Mouse (Mus musculus): ENCODE data around the gene Fbln2. TPM values are rescaled to one million over a fixed set of nuclear protein-coding genes. Genes with fewer than 3 reads are reported as not detected.

Gene Fbln2
- polyA plus RNA-seq, 1 experiment from 2014 or later = 56.4 TPM

GRCm38 (mm10) chr6:91198456-91198855 lies 13.8 kb upstream of the Fbln2 start:
- no peaks in the 10 kb centered on the region; the same call in 1 of the 2 replicates for H3K27me3 ChIP-seq
- WGBS = 58% methylated on average over 2 of the region's 2 CpGs

GRCm38 (mm10) chr6:91200429-91201188 lies 11.6 kb upstream of the Fbln2 start:
- H3K36me3 ChIP-seq = no peaks in the 10 kb centered on the region
- 0 out of 2 replicates have a peak overlapping the region, but pooled peaks have one; percentile 2 for H3K27ac ChIP-seq
- H3K4me2 ChIP-seq = no peak overlapping the region
- H3K9ac ChIP-seq = no peak overlapping the region
- H3K27me3 ChIP-seq = no peaks in the 10 kb centered on the region; the same call in 1 of the 2 replicates
- H3K9me3 ChIP-seq (replicated peaks) = no peaks in the 10 kb centered on the region
- 31% methylated on average over 8 of the region's 8 CpGs for WGBS
- peaks cover 21% of the 10 kb centered on the region for H3K4me1 ChIP-seq
- H3K4me3 ChIP-seq (replicated peaks) = no peak overlapping the region
- 0 out of 2 replicates have a peak, but pooled peaks have one; percentile 26 for ATAC-seq (replicated peaks; ENCODE audit: low FRiP score)

More at GRCm38 (mm10) chr6:91198456-91198855, 13.8 kb upstream of the Fbln2 start:
- Histone ChIP-seq H3K9ac (no peak overlapping the region), H3K4me2 (no peak overlapping the region), H3K4me3 (replicated peaks) (no peak overlapping the region), H3K9me3 (replicated peaks) (no peaks in the 10 kb centered on the region), H3K27ac (no peak overlapping the region), H3K4me1 (peaks cover 21% of the 10 kb centered on the region), H3K36me3 (no peaks in the 10 kb centered on the region)
- no peak for ATAC-seq (replicated peaks; ENCODE audit: low FRiP score)

DNA sequence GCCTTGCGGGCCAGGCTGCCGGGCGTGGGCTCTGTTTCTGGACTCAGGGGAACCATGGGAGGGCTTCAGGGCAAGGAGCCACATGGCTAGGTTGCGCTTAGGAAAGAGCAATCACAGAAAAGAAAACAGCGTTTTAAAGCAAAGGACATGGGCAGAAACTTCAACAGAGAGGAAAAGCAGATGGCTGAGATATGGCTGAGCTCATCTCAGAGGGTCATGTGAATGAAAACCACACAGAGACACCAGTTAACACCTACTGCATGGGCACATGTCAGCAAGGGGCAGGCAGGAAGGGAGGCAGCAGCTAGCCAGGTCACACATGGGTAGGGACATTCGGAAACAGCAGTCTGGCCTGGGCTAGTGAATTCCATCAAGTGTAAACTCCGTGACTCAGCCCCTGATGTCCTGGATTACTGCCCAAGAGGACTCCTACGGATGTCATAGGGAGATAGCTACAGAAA lies 10.3 kb upstream of the Fbln2 start:
- Histone ChIP-seq H3K4me1 (peaks cover 21% of the 10 kb centered on the region), H3K27ac (no peak overlapping the region), H3K4me3 (replicated peaks) (no peak overlapping the region), H3K36me3 (no peaks in the 10 kb centered on the region), H3K4me2 (no peak overlapping the region), H3K27me3 (no peaks in the 10 kb centered on the region; the same call in 1 of the 2 replicates), H3K9me3 (replicated peaks) (no peaks in the 10 kb centered on the region), H3K9ac (no peak overlapping the region)
- WGBS = 55% methylated on average over 8 of the region's 8 CpGs
- no peak for ATAC-seq (replicated peaks; ENCODE audit: low FRiP score)

GRCm38 (mm10) chr6:91202571-91202970 lies 9.7 kb upstream of the Fbln2 start:
- 74% methylated on average over 4 of the region's 4 CpGs for WGBS
- Histone ChIP-seq H3K36me3 (no peaks in the 10 kb centered on the region), H3K27me3 (no peaks in the 10 kb centered on the region; the same call in 1 of the 2 replicates), H3K27ac (no peak overlapping the region), H3K9me3 (replicated peaks) (no peaks in the 10 kb centered on the region), H3K9ac (no peak overlapping the region), H3K4me2 (no peak overlapping the region), H3K4me3 (replicated peaks) (no peak overlapping the region), H3K4me1 (peaks cover 21% of the 10 kb centered on the region)
- ATAC-seq (replicated peaks; ENCODE audit: low FRiP score) = no peak

DNA sequence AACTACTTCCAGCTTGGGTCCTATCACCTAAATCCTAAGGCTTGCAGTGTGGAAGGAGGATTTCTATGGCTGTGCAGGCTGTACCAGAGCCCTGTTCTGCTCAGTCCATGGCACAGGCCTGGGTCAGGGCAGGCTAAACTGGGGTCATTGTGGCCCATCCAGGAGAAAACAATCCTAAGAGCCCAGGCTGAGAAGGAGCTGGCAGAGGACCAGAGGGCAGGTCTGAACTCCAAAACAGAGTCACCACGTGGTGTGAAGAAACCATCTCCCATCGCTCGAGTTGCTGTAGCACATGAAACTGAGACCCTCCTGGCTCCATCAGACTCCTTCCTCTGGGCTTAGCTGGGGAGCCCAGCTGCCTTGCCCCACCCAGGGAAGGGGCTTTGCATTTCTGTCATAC lies 6.9 kb upstream of the Fbln2 start:
- 74% methylated on average over 3 of the region's 3 CpGs for WGBS
- no peak for ATAC-seq (replicated peaks; ENCODE audit: low FRiP score)
- no peak overlapping the region for H3K9ac ChIP-seq
- H3K27me3 ChIP-seq = no peaks in the 10 kb centered on the region
- peaks cover 33% of the 10 kb centered on the region for H3K4me1 ChIP-seq
- no peak overlapping the region for H3K4me2 ChIP-seq
- no peak overlapping the region for H3K27ac ChIP-seq
- H3K9me3 ChIP-seq (replicated peaks) = no peaks in the 10 kb centered on the region
- H3K36me3 ChIP-seq = no peaks in the 10 kb centered on the region
- no peak overlapping the region for H3K4me3 ChIP-seq (replicated peaks)

DNA sequence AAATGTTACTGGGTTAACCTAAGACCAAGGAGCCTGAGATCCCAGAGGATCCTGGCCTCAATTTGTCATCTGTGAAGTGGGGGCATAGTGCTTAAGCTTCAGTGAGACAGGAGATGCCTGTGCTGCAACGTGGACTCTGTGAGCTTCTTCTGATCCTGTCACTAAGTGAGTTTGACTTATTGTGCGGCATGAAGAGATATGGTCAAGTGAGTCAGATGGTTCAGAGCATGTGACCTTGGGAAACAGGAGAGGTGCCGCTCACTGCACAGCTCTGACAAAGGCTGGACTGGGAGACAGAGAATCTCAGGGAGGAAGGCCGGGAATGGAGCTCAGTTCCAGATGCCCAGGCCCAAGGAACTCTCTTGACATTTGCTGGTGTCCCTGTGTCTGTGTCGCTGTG lies 6.5 kb upstream of the Fbln2 start:
- Histone ChIP-seq H3K36me3 (no peaks in the 10 kb centered on the region), H3K9me3 (replicated peaks) (no peaks in the 10 kb centered on the region)
- ATAC-seq (replicated peaks; ENCODE audit: low FRiP score) = no peak

GRCm38 (mm10) chr6:91207491-91207890 lies 4.8 kb upstream of the Fbln2 start:
- 57% methylated on average over 3 of the region's 3 CpGs for WGBS
- peaks cover 21% of the 10 kb centered on the region for H3K4me1 ChIP-seq
- no peaks in the 10 kb centered on the region for H3K36me3 ChIP-seq
- H3K4me3 ChIP-seq (replicated peaks) = no peak overlapping the region
- H3K9ac ChIP-seq = no peak overlapping the region
- H3K27me3 ChIP-seq = 0 out of 2 replicates have a peak, but pooled peaks cover 5% of the 10 kb centered on the region
- no peak overlapping the region for H3K4me2 ChIP-seq
- H3K27ac ChIP-seq = no peak overlapping the region
- ATAC-seq (replicated peaks; ENCODE audit: low FRiP score) = no peak
- no peaks in the 10 kb centered on the region for H3K9me3 ChIP-seq (replicated peaks)

More for the DNA sequence above, 6.5 kb upstream of the Fbln2 start:
- WGBS = 59% methylated on average over 5 of the region's 5 CpGs
- no peak overlapping the region for H3K4me2 ChIP-seq
- H3K4me1 ChIP-seq = peaks cover 32% of the 10 kb centered on the region
- H3K27ac ChIP-seq = no peak overlapping the region
- no peak overlapping the region for H3K4me3 ChIP-seq (replicated peaks)
- no peak overlapping the region for H3K9ac ChIP-seq
- H3K27me3 ChIP-seq = no peaks in the 10 kb centered on the region

GRCm38 (mm10) chr6:91209780-91210179 lies 2.5 kb upstream of the Fbln2 start:
- Histone ChIP-seq H3K9ac (no peak overlapping the region), H3K27me3 (peaks cover 16% of the 10 kb centered on the region), H3K4me1 (peaks cover 32% of the 10 kb centered on the region), H3K4me3 (replicated peaks) (no peak overlapping the region), H3K9me3 (replicated peaks) (no peaks in the 10 kb centered on the region), H3K27ac (peak overlapping the region; percentile 43), H3K36me3 (no peaks in the 10 kb centered on the region), H3K4me2 (no peak overlapping the region)
- peak; percentile 27 for ATAC-seq (replicated peaks; ENCODE audit: low FRiP score)
- WGBS = 7% methylated on average over 2 of the region's 2 CpGs

DNA sequence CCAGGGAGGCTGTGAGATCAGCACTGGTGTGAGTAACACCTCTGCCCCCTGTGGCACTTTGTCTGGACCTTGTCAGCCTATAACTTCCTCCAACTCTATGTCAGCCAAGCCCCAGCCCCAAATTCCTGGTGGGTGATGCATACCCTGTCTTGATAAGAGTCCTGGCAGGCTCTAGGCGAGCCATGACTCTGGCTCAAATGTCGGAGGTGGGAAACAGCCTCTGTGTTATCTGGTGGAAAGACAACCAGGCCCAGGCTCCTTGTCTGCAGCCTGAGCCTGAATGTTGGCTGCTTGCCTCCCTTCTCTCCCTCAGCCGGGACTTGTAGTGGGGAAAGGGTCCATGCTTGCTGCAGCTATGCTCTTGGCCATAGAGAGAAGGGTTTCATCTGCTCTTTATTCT lies 1.4 kb upstream of the Fbln2 start:
- Histone ChIP-seq H3K27ac (no peak overlapping the region), H3K36me3 (no peaks in the 10 kb centered on the region), H3K4me3 (replicated peaks) (no peak overlapping the region), H3K4me2 (no peak overlapping the region), H3K9me3 (replicated peaks) (no peaks in the 10 kb centered on the region), H3K9ac (no peak overlapping the region), H3K27me3 (peaks cover 16% of the 10 kb centered on the region), H3K4me1 (peaks cover 32% of the 10 kb centered on the region)
- ATAC-seq (replicated peaks; ENCODE audit: low FRiP score) = no peak
- WGBS = 57% methylated on average over 3 of the region's 3 CpGs

DNA sequence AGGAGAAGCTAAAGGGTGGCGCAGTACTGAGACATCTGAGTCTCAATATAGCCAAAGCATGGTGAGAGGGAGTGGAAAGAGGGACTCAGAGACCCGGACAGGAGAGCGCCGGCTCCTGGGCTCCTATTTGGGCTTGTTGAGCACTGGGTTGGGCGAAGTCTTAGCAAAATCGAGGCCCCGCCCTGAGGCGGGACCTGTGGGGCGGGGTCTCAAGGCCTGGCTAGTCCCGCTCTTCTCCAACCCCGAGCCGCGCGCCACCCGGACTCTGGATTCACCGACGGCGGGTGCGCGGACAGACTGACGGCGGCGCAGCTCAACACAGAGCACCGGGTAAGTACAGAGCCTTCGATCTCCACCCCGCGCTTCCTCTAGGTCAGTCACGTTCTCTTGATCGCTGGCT lies 316 bp downstream of the Fbln2 start:
- H3K9ac ChIP-seq = peak overlapping the region; percentile 27; the same call in 1 of the 2 replicates

GRCm38 (mm10) chr6:91213287-91214218 lies 1.3 kb downstream of the Fbln2 start:
- H3K4me1 ChIP-seq = peaks cover 32% of the 10 kb centered on the region
- no peak overlapping the region for H3K27ac ChIP-seq
- no peak overlapping the region for H3K9ac ChIP-seq
- 55% methylated on average over 21 of the region's 21 CpGs for WGBS
- ATAC-seq (replicated peaks; ENCODE audit: low FRiP score) = 0 out of 2 replicates have a peak, but pooled peaks have one; percentile 7
- no peaks in the 10 kb centered on the region for H3K36me3 ChIP-seq
- H3K4me3 ChIP-seq (replicated peaks) = peak overlapping the region; percentile 38
- peak overlapping the region; percentile 65 for H3K4me2 ChIP-seq
- peaks cover 16% of the 10 kb centered on the region for H3K27me3 ChIP-seq
- H3K9me3 ChIP-seq (replicated peaks) = no peaks in the 10 kb centered on the region

More for the DNA sequence above, 316 bp downstream of the Fbln2 start:
- no peaks in the 10 kb centered on the region for H3K9me3 ChIP-seq (replicated peaks)
- H3K36me3 ChIP-seq = no peaks in the 10 kb centered on the region
- H3K27me3 ChIP-seq = peaks cover 16% of the 10 kb centered on the region
- H3K4me2 ChIP-seq = peak overlapping the region; percentile 65
- no peak overlapping the region for H3K27ac ChIP-seq
- H3K4me1 ChIP-seq = peaks cover 32% of the 10 kb centered on the region
- 2% methylated on average over 29 of the region's 29 CpGs for WGBS
- peak overlapping the region; percentile 38 for H3K4me3 ChIP-seq (replicated peaks)
- peak; percentile 79 for ATAC-seq (replicated peaks; ENCODE audit: low FRiP score)

DNA sequence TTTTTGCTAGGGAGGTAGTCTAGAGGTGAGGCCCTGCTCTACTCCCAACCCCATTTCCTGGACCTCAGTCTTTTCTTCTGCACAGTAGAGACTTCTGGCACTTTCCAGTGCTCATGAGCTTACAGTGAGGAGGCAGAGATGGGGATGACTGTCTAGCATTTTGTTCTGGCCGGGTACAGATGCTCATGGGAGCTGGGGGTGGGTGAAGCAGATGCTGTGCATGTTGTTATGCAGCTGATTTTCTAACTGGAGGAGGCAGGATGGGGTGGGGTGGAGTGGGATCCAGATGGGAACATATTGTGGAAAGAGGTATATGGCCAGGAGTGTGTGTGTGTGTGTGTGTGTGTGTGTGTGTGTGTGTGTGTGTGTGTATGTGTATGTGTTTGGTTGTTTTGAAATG lies 3.2 kb downstream of the Fbln2 start:
- Histone ChIP-seq H3K36me3 (no peaks in the 10 kb centered on the region), H3K27ac (no peak overlapping the region), H3K4me1 (peaks cover 18% of the 10 kb centered on the region), H3K9me3 (replicated peaks) (no peaks in the 10 kb centered on the region), H3K4me3 (replicated peaks) (no peak overlapping the region), H3K4me2 (no peak overlapping the region), H3K9ac (no peak overlapping the region), H3K27me3 (peaks cover 16% of the 10 kb centered on the region)
- ATAC-seq (replicated peaks; ENCODE audit: low FRiP score) = no peak
- WGBS = 68% methylated on average over 1 of the region's 1 CpGs
